Mouse (Mus musculus) B cell, adult 2 months (primary cell): ENCODE measurements around the gene Cadps.
"Not testable (repeated sequence)": the region's sequence is repeated elsewhere in the genome, so short reads cannot be mapped to it uniquely, and the experiment has no call there.

Experiments used
- DNase-seq, 2 experiments: peaks; one replicate each; pipeline ENCODE4 v3.0.0; 2022

Cadps gene

GRCm38 (mm10) chr14:12581657-12582056 is 241.2 kb downstream of the Cadps start:
- DNase-seq = no peak

- DNase-seq = no peak
These were observed 242.1 kb downstream of the Cadps start for GRCm38 (mm10) chr14:12580786-12581185.

GRCm38 (mm10) chr14:12578156-12578555 is 244.7 kb downstream of the Cadps start:
- no peak for DNase-seq

GRCm38 (mm10) chr14:12577475-12578140 is 245.3 kb downstream of the Cadps start:
- no peak for DNase-seq

- DNase-seq = no peak
These were observed 247.8 kb downstream of the Cadps start for GRCm38 (mm10) chr14:12575105-12575504.

- DNase-seq = no peak
These were observed 248.5 kb downstream of the Cadps start for GRCm38 (mm10) chr14:12574336-12574735.

- DNase-seq = not testable (repeated sequence)
These were observed 261.1 kb downstream of the Cadps start for GRCm38 (mm10) chr14:12561730-12562129.

GRCm38 (mm10) chr14:12560233-12560577 is 262.7 kb downstream of the Cadps start:
- no peak for DNase-seq

- DNase-seq = no peak
These were observed 263.2 kb downstream of the Cadps start for GRCm38 (mm10) chr14:12559574-12560232.

GRCm38 (mm10) chr14:12558920-12559573 is 263.8 kb downstream of the Cadps start:
- no peak for DNase-seq

GRCm38 (mm10) chr14:12554486-12554885 is 268.4 kb downstream of the Cadps start:
- no peak for DNase-seq

- no peak for DNase-seq
These were observed 271.5 kb downstream of the Cadps start for GRCm38 (mm10) chr14:12551353-12551752.

GRCm38 (mm10) chr14:12550931-12551330 is 271.9 kb downstream of the Cadps start:
- no peak for DNase-seq

GRCm38 (mm10) chr14:12549290-12549689 is 273.6 kb downstream of the Cadps start:
- no peak for DNase-seq

- DNase-seq = no peak
These were observed 275.4 kb downstream of the Cadps start for GRCm38 (mm10) chr14:12547496-12547895.

GRCm38 (mm10) chr14:12541733-12542132 is 281.1 kb downstream of the Cadps start:
- no peak for DNase-seq

GRCm38 (mm10) chr14:12539071-12539470 is 283.8 kb downstream of the Cadps start:
- DNase-seq = no peak

GRCm38 (mm10) chr14:12531101-12531500 is 291.8 kb downstream of the Cadps start:
- DNase-seq = no peak

- no peak for DNase-seq
These were observed 292.3 kb downstream of the Cadps start for GRCm38 (mm10) chr14:12530554-12530953.

GRCm38 (mm10) chr14:12529961-12530542 is 292.8 kb downstream of the Cadps start:
- no peak for DNase-seq

- no peak for DNase-seq
These were observed 295.6 kb downstream of the Cadps start for GRCm38 (mm10) chr14:12527296-12527695.

GRCm38 (mm10) chr14:12507018-12507417 is 315.9 kb downstream of the Cadps start:
- no peak for DNase-seq

- no peak for DNase-seq
These were observed 318.5 kb downstream of the Cadps start for GRCm38 (mm10) chr14:12504191-12504947.
